Mouse (Mus musculus) kidney, adult 18-20 months (tissue): ENCODE data around the gene Gm49403.
"Not testable (repeated sequence)": the region's sequence is repeated elsewhere in the genome, so short reads cannot be mapped to it uniquely, and the experiment has no call there.

Source experiments
- DNase-seq: peaks from one replicate; pipeline ENCODE4 v3.0.0; 2021

The Gm49403 gene

DNA sequence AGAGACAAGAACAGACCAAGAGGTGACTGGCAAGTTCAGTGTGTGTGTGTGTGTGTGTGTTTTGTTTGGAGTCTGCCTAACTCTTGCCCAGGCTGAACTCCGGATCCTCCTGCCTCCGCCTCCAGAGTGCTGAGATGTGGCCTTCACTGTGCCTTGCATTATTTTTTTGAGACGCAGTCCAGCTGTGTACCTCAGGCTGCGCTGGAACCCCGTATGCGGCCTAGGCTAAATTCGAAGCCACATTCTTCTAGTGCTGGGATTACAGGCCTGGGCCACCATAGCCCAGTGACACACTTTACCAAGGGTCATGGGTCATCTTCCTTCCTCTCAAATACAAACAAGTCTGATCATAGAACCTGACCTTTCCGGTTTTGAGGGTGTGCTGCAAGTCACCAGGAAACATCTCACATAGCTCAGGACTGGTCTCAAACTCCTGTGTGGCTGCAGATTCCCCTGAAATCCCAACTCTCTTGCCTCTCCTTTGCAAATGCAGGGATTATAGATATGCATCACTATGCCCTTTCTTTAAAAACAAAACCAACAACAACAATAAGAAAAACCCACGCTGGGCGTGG lies 11.4 kb upstream of the Gm49403 start:
- peak; percentile 11 for DNase-seq

DNA sequence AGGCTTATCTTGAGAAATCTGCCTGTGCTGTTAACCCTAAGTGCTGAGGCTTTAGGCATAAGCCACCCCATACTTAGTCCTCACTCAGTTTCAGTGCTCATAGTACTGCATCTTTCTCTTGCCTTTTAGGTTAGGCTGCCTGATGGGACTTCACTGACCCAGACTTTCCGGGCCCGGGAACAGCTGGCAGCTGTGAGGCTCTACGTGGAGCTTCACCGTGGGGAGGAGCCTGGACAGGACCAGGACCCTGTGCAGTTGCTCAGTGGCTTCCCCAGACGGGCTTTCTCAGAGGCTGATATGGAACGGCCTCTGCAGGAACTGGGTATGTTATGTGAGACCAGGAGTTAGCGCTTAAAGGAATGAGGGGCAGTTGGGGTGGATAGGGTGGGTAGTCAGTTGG lies 8.7 kb upstream of the Gm49403 start:
- no peak for DNase-seq

DNA sequence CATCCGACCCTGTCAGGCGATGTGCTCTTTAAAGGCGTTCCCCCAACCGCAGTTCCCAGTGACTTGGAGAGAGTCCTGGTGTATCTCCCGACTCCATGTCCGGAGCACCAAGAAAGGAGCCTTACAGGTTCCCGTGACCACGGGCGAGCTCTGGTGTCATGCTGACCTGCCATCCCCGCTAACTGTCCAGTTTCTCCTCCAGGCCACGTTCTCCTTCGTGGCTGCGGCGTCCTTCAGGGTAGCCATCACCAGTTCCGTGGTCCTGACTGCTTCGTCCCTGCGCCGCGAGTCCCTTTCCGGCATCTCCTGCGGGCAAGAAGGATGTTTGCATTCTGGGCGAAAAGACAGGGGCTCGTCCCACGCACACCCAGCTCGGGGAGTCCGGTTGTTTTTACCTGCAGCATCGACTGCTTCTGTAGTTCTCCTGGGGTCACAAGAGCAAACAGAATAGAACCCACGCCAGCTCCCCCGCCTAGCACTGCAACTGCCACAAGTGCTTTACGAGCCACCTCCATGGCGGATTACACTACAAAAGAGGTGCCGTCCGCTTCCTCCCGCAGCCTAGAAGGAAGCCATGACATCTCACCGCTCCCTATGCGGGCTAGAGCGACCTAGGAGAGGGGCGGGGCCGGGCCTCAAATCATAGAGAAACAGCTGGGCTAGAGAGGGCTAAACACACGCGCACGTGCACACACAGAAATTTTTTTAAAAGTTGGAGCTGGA lies 3.3 kb upstream of the Gm49403 start, which contains the start of gene Uqcc3:
Gene Uqcc3 (minus strand): TSS at position 613 of the 723 bp plus-strand sequence.
- DNase-seq: peak; percentile 91

DNA sequence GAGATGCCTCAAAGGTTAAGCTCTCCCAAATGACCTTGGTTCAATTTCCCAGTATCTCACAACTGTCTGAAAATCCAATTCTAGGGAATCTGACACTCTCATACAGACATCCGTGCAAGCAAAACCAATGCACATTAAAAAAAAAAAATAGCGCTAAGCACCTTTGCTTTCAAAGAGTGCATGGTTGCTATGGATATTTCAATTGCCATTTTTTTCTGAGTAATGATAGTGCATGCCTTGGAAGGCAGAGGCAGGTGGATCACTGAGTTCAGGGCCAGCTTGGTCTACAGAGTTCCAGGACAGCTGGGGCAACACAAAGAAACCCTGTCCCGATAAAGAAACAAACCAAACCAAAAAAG lies 2.7 kb upstream of the Gm49403 start:
- no peak for DNase-seq

DNA sequence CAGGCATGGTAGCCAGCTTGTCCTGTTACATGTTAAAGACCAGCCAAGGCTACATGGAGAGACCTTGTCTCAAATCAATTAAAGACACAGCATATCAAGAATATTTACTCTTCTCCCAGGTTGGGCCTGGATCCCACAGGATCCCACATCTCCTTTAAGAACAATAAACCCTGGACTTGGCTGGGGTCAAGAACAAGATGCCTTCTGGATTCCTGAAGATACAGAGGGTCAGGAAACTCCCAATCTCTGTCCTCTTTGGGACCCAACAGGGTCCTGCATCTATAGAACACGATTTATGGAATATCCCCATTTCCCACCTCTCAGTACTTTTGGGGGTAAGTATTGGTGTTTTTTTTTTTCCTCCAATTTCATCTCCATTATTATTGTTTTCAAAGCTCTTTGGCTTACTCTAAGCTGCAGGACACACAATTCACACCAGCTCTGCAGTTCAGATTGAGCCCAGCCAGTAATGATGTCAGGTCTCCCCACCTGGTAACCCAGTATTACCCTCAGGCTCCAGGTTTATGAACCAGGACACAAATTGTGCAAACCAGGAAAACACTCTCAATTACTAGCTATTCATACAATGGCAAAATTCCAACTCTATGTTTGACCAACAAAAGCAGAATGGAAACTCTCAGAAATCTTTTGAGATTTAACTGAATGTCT lies 3.3 kb downstream of the Gm49403 start:
- DNase-seq: no peak

DNA sequence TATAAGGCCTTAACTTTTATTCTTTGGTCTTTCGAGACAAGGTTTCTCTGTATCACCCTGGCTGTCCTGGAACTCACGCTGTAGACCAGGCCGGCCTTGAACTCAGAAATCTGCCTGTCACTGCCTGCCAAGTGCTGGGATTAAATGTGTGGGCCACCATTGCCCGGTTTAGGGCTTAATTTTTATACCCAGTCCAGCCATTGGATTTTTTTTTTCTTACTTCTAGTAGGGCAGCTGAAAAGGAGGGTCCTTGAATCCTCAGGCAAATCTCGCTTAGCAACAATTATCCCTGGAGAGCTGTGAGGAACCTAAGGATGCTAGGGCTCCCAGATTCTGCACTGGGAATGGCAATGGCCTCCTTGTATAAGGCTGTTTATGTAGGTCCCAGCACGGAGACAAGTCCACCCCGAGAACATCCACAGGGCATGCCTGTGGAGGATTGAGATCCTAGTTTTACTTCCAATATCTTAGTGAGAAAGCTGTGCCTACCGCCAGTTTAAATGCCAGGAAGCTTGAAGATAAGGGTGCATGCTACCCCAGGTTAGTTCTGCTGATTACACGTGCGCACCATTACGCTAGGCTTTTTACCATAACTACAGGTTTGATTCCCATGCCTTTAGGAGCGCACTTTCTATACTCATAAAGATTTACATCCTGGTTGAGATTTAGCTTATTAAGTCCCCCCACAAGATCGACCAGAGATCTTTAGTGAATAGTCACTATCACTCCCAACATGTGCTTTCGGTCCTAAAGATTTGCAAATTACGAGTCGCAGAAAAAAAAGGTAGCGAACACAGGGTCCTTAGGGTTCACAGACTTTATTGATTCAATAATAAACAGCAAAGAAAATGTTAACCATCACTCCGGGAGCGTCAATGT lies 4.1 kb downstream of the Gm49403 start:
- no peak for DNase-seq

DNA sequence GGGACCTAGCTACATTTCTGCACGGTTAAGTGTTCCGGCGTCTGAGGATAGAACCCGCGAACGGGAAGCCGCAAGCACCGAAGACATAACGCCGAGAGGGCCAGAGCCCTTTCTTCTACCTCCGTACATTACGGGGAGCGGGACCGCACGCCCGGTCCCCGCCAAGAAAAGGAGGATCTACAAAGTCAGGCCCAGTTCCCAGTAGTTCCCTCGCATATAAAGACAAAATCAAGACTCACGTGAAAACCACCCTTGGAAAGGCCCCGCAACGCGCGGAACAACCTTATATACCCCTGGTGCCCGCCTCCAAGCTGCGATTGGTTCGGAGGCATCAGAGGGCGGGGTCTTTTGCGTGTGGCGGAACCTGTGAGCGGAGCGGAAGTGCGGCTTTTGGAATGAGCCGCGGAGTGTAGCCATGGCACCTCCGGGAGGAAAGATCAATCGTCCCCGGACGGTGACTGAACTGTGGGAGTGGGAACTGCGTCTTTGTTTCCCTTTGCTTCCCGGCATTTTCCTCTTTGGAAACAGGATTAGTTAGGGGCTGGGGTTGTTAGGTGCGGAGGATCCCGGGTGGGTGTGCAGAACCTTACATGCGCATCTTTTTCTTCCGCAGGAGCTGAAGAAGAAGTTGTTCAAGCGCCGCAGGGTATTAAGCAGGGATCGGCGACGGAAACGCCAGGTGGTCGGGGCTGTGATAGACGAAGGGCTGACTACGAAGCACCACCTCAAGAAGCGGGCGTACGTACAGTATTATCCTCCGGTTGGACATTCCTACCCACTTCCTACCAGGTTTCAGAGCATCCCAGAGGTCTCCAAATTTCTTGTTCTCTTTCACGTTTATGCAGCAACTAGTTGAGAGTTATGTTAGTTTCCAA lies 5.0 kb downstream of the Gm49403 start, which contains the start of the genes 1810009A15Rik and Gm49416:
Gene 1810009A15Rik (plus strand): TSS at position 343 of the 875 bp plus-strand sequence.
Gene Gm49416 (plus strand): TSS at position 416 of the 875 bp plus-strand sequence.
- DNase-seq: peak; percentile 94

DNA sequence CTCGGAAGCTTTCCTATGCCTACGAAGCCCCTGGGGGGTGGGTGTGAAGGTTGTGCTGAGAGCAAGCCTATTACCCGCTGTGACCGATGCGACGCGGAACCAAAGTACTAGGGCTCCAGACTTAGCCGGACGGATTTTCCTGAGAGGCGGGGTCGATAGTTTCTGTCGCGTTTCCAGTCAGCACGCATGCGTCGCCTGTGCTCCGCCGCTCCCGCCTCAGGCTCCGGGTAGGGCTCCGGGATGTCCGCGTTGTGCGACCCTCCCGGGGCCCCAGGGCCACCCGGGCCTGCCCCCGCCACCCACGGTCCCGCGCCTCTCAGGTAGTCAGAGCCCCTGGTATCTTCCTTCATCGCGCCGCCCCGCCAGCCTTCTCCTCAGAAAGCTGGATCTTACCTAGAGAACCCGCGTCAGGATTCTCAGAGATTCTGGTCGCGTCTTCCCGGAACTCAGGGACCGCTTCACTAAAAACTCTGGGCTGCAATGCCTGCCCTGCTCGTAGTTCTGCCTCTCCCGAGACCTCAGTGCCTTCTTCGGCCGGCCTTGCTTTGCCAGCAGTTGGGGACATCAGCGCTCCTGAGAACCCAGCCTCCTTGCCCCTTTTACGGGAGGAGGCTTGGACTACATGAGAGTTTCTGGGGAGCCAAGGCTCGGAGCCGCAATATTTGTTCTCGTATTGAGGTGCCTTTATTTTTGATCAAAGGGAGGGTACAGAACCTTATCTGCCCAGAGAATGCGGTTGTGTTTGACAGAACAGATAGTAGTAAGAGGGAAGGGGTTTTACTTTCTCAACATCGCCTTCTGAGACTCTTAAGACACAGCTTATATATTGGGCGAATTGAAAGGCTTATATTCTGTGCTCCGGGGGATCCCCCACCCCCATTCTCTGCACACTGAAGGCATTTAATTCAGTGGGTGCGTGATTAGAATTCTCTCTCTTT lies 9.4 kb downstream of the Gm49403 start, which contains the start of gene Ints5:
Gene Ints5 (plus strand): TSS at position 177 of the 938 bp plus-strand sequence.
- DNase-seq: peak; percentile 88

DNA sequence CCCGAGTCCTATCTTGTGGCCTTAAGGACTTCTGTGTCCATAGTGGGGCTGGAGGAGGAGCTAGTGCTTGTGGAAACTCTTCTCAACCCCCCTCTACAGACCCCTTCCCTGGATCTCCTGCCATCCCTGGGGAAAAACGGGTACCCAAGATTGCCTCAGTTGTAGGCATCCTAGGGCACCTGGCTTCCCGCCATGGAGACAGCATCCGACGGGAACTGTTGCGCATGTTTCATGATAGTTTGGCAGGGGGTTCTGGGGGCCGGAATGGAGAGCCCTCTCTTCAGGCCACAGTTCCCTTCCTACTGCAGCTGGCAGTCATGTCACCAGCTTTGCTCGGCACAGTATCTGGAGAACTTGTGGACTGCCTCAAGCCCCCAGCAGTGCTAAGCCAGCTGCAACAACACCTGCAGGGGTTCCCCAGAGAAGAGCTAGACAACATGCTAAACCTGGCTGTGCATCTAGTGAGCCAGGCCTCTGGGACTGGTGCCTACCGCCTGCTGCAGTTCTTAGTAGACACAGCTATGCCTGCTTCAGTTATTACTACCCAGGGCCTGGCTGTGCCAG lies 11.7 kb downstream of the Gm49403 start:
- DNase-seq: no peak

DNA sequence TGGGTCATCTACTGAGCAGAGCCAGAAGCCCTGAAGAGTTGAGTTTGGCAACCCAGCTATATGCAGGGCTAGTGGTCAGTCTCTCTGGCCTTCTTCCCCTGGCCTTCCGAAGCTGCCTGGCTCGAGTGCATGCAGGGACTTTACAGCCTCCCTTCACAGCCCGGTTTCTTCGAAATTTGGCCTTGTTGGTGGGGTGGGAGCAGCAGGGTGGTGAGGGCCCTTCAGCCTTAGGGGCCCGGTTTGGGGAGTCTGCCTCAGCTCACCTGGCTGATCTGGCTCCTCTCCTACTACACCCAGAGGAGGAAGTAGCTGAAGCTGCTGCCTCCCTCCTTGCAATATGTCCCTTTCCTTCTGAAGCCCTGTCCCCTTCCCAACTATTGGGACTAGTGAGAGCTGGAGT lies 12.5 kb downstream of the Gm49403 start:
- DNase-seq: not testable (repeated sequence)

DNA sequence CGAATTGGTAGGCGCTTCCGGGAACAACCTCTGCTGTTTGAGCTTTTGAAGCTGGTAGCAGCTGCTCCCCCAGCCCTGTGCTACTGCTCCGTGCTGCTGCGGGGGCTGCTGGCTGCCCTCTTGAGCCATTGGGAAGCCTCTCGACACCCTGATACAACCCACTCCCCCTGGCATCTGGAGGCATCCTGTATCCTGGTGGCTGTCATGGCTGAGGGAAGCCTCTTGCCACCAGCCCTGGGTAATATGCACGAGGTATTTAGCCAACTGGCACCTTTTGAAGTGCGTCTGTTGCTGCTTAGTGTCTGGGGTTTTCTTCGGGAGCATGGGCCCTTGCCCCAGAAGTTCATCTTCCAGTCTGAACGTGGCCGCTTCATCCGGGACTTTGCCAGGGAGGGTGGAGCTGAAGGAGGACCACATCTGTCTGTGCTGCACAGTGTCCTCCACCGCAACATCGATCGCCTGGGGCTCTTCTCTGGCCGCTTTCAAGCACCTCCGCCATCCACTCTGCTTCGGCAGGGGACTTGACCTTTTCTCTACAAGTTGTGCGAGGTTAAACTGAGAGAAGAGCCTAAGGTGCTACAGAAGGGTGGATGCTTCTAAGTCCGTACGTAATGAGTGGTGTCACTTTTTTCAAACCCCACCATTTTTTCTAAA lies 13.6 kb downstream of the Gm49403 start:
- DNase-seq: peak; percentile 53

DNA sequence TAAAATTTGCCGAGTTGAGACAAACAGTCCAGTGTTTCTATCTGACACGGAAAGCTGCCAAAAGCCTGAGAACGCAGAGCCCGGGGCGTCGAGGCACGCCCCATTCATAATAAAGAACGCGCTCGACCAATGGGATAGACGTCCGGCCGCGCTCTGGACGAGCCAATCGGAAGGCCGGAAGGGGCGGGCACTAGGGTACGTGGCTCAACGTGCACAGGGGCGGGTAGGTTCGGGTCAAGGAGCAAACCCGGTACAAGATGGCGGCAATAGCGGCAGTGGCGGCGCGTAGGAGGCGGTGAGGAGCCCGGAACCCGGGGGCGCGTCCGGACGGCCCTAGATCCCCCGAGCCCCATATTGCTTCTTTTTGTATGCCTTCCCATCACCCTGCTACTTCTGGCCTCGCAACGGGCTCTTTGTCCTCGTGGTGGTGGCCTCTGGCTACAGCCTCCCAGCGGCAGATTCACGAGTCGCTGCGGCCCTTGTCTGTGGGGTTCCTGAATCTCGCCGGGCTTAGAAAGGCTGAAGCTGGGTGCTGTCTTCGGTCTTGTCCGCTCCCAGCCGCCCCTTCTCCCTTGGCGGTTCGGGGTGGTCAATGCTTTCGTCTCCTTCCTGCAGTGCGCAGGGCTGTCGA lies 14.2 kb downstream of the Gm49403 start, which contains the start of gene Ganab:
Gene Ganab (plus strand): TSS at position 207 of the 631 bp plus-strand sequence.
- DNase-seq: peak; percentile 95

DNA sequence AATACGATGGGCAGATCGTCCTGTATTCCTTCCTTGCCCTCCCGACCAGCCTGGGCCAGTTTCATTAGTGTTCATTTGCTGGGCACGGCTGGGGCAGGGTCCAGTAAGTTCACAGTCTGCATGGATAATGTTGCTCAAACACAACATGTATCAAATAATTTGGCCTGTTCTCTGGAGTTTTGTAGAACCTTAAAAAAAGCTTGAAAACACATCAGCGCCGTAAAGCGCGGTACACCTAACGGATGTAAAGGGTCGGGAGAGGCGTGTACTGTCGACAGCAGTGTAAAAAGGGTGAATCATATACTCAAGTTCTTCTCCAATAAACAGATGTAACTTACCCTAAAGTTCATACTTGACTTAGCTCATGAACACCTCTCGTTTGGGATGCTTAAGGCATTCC lies 14.8 kb downstream of the Gm49403 start:
- no peak for DNase-seq

DNA sequence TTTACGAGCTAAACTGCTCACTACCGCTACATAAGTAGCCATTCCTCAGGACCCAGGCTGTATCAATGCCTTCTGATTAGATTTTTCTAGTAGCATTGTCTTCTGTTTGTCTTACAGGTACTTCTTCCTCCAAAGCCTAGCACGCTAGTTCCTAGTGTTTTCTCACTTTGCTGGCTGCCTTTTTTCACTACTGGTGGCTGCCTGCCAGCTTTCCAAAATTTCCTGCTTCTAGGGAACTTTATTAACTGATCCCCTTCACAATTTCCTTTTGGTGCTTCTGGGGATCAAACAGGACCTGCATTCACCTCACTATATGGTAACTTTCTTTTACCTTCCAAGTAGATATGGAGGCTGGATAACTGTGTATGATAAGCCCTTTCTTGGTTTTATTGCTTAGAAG lies 15.3 kb downstream of the Gm49403 start:
- DNase-seq: no peak

DNA sequence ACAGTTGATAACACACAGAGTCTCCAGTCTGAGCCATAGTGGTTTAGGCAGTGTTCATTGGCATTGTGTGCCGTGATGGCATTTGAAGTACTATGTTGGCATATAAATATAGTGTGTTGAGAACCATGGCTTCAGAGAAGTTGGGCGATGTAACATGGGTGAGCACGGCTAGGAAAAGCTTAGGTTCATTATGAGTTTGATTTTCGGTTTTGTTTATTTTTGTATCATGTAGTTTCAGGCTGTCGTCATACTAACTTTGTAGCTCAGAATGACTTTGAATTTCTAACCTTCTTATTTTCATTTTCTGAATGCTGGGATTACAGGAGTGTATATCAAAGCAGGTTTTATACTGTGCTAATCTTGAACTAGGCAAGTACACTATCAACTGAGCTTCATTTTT lies 19.7 kb downstream of the Gm49403 start:
- no peak for DNase-seq

DNA sequence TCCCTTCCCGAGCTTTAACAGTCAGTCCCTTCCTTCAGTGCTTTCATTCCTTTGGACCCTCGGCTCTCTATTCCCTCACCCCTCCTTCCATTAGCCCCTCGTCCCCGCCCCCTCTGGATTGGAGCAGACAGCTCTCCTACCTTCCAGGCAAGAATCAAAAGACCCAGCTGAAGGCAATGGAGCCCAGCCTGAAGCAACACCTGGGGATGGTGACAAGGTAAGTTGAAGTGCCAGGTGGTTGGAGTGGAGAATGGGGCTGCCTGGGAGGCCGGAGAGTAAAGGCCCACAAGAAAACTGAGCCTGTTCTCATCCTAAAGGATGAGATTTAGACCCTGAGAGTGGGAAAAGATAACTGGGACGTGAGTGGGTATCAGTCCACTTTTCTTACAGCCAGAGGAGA lies 24.8 kb downstream of the Gm49403 start:
- DNase-seq: no peak

DNA sequence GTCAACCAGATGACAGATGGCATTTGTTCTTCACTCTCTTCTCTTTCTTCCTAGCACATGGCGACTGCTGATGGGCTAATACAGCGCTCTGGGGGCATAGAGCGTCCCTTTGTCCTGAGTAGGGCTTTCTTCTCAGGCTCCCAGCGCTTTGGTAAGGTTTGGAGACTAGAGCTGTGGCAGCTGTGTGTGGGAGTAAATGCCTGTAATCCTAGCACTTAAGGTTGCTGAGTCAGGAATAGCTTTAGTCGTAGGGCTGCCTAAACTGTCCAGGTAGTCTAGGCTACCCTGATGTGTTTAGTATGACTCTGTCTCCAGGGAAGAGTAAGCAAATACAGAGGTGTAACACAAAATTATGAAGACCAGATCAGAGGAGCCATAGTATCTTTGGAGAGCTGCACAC lies 28.1 kb downstream of the Gm49403 start:
- DNase-seq: no peak

DNA sequence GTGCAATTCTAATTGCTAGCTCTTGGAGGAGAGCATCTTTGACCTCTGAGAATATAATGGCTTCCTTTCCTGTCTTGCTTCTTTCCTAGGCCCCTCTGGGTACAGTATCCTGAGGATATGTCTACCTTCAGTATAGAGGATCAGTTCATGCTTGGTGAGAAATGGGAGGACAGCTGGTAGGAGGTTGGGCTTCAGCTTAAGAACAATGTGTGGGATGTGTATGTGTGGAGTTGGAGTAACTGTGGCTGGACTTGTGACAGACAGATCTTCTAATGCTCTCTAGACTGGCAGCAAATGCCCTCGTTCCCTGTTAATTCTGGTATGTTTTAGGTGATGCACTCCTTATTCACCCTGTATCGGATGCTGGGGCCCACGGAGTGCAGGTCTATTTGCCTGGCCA lies 30.5 kb downstream of the Gm49403 start:
- no peak for DNase-seq

DNA sequence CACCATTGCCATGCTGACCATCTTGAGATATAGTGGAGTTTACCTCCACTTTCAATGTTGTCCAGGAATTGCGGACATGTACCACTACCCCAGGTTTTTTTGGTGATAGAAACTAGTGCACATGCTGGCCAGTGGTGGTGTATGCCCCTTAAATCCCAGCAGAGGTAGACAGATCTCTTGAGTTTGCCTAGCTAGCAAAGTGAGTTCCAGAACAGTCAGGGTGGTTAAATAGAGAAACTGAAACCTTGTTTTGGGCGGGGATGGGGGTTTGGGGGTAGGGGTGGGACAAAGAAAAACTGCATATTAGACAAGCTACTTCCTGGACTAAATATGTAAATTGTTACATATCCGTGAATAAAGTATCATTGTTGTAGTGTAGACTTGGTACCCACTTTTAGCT lies 35.3 kb downstream of the Gm49403 start:
- DNase-seq: no peak
